Mouse (Mus musculus) embryonic facial prominence, embryonic 15.5 days (tissue): ENCODE results near the gene Obp2a. TPM values are rescaled to one million over a fixed set of nuclear protein-coding genes. Genes with fewer than 3 reads are reported as not detected.
"Not testable (repeated sequence)": the region's sequence is repeated elsewhere in the genome, so short reads cannot be mapped to it uniquely, and the experiment has no call there.

Experiments
- ATAC-seq: fragments of 200-750 bp; cut with Nextera tagmentation; 2 replicates; pipeline ENCODE4 v1.8.0; 2017; ENCODE audit warnings: low read depth, moderate TSS enrichment; ENCODE audit not compliant: insufficient number of reproducible peaks, low FRiP score, low TSS enrichment
- H3K27ac ChIP-seq: fragments of 300-500 bp; sonication (generic); replicated peaks from 2 replicates; pipeline ENCODE4 v1.5.1; 2015; ENCODE audit warnings: mild to moderate bottlenecking, inconsistent platforms
- H3K27me3 ChIP-seq: fragments of 300-500 bp; sonication (generic); 2 replicates; pipeline ENCODE4 v1.6.1; 2015; ENCODE audit warnings: inconsistent platforms
- H3K36me3 ChIP-seq: fragments of 300-500 bp; sonication (generic); 2 replicates; pipeline ENCODE4 v1.6.1; 2015; ENCODE audit warnings: mild to moderate bottlenecking, inconsistent platforms
- H3K4me1 ChIP-seq: fragments of 300-500 bp; sonication (generic); 2 replicates; pipeline ENCODE4 v1.6.1; 2015; ENCODE audit warnings: inconsistent platforms
- H3K4me2 ChIP-seq: fragments of 300-500 bp; sonication (generic); replicated peaks from 2 replicates; pipeline ENCODE4 v1.6.1; 2015; ENCODE audit warnings: mild to moderate bottlenecking, inconsistent platforms
- H3K4me3 ChIP-seq: fragments of 300-500 bp; sonication (generic); replicated peaks from 2 replicates; pipeline ENCODE4 v1.5.1; 2015; ENCODE audit warnings: mild to moderate bottlenecking, inconsistent platforms
- H3K9ac ChIP-seq: fragments of 300-500 bp; sonication (generic); 2 replicates; pipeline ENCODE4 v1.6.1; 2015; ENCODE audit warnings: inconsistent platforms
- H3K9me3 ChIP-seq: fragments of 300-500 bp; sonication (generic); replicated peaks from 2 replicates; pipeline ENCODE4 v1.6.1; 2016; ENCODE audit warnings: inconsistent platforms
- WGBS: fragments of 180-500 bp; shearing (Covaris S2); methylation state at CpG from one replicate; pipeline ENCODE4 v1.1.7; 2015; 5-methylcytosine and 5-hydroxymethylcytosine counted together
- polyA plus RNA-seq: library from polyadenylated mRNA; unstranded; fragments of >200 nt; fragmentation: Nextera tagmentation; extraction: Ambion mirVana; gene quantifications from 2 replicates; pipeline ENCODE4 v1.2.1, GENCODE M21; 2015

The Obp2a gene
- polyA plus RNA-seq: not detected in 2 replicates

DNA sequence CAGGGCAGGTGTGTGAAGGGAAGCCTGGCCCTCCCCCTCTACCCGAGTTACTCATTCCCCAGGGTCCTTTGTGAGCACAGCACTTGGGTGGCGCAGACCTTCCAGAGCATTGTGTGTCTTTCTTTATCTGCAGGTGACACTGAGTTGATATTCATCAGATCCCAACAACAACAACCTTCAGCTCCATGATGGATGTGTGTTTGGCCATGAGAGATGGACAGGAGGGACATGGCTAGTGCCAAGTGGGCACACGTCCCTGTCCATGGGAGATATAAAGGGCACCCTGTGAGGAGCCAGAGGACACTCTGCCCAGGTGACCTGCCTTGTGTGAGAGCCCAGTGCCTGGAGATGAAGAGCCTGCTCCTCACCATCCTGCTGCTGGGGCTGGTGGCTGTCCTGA, at the start of gene Obp2a:
TSS of gene Obp2a (plus strand) at position 301 of the 400 bp plus-strand sequence.
- not testable (repeated sequence) for H3K4me2 ChIP-seq

GRCm38 (mm10) chr2:25652902-25653301, 46.9 kb upstream of the Obp2a start, which contains the start of gene Lcn8:
Lcn8 (plus strand) TSS chr2:25653120.
- Histone ChIP-seq H3K36me3 (no peaks in the 10 kb centered on the region), H3K27ac (no peak within 1 kb of the TSS), H3K4me2 (no peak within 1 kb of the TSS), H3K4me1 (no peaks in the 10 kb centered on the region), H3K4me3 (no peak within 1 kb of the TSS), H3K9ac (no peak within 1 kb of the TSS), H3K9me3 (no peaks in the 10 kb centered on the region), H3K27me3 (no peaks in the 10 kb centered on the region)
- 67% methylated on average over 2 of the region's 2 CpGs for WGBS
- ATAC-seq: no peak

More for the DNA sequence above, at the start of gene Obp2a:
- not testable (repeated sequence) for ATAC-seq, H3K4me1 ChIP-seq, H3K9ac ChIP-seq, H3K27ac ChIP-seq, H3K9me3 ChIP-seq, H3K36me3 ChIP-seq, H3K4me3 ChIP-seq, H3K27me3 ChIP-seq
- WGBS: 80% methylated on average over 3 of the region's 3 CpGs

DNA sequence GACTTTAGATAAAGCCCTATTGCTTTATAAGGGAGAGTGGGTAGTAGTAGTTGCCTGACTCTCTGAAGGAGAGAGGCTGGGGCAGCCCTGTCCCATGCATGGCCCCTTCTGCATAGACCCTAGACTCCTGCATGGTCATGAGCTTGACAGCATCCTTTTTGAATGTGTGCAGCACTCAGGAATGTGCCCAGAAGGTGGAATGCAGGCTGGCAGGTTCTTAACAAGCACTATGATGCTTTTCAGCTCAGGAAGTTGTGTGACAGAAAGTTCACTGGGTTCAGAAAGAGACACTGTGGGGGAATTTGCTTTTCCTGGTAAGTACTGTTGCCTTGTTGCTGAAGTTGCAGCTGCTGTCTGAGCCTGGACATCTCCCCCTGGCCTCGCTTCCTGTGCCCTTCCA, 45.3 kb upstream of the Obp2a start:
- Histone ChIP-seq H3K4me3 (no peak overlapping the region), H3K36me3 (no peaks in the 10 kb centered on the region), H3K9ac (no peak overlapping the region), H3K4me1 (no peaks in the 10 kb centered on the region), H3K4me2 (no peak overlapping the region), H3K9me3 (no peaks in the 10 kb centered on the region), H3K27me3 (no peaks in the 10 kb centered on the region), H3K27ac (no peak overlapping the region)
- ATAC-seq: no peak
- 32% methylated on average over 1 of the region's 1 CpGs for WGBS

GRCm38 (mm10) chr2:25656691-25657090, 43.2 kb upstream of the Obp2a start:
- 74% methylated on average over 4 of the region's 4 CpGs for WGBS
- no peaks in the 10 kb centered on the region for H3K4me1 ChIP-seq
- H3K4me2 ChIP-seq: no peak overlapping the region
- H3K36me3 ChIP-seq: no peaks in the 10 kb centered on the region
- no peak overlapping the region for H3K27ac ChIP-seq
- H3K9me3 ChIP-seq: no peaks in the 10 kb centered on the region
- no peak overlapping the region for H3K9ac ChIP-seq
- ATAC-seq: no peak
- no peaks in the 10 kb centered on the region for H3K27me3 ChIP-seq
- H3K4me3 ChIP-seq: no peak overlapping the region

GRCm38 (mm10) chr2:25657246-25657645, 42.6 kb upstream of the Obp2a start:
- no peaks in the 10 kb centered on the region for H3K9me3 ChIP-seq
- H3K27me3 ChIP-seq: no peaks in the 10 kb centered on the region
- no peak for ATAC-seq
- 82% methylated on average over 4 of the region's 4 CpGs for WGBS
- no peaks in the 10 kb centered on the region for H3K4me1 ChIP-seq
- H3K4me3 ChIP-seq: no peak overlapping the region
- no peak overlapping the region for H3K9ac ChIP-seq
- H3K4me2 ChIP-seq: no peak overlapping the region
- H3K27ac ChIP-seq: no peak overlapping the region
- no peaks in the 10 kb centered on the region for H3K36me3 ChIP-seq

- Histone ChIP-seq H3K27me3 (no peaks in the 10 kb centered on the region), H3K9me3 (no peaks in the 10 kb centered on the region), H3K27ac (no peak within 1 kb of the TSS), H3K4me1 (no peaks in the 10 kb centered on the region), H3K36me3 (no peaks in the 10 kb centered on the region), H3K4me2 (no peak within 1 kb of the TSS), H3K4me3 (no peak within 1 kb of the TSS), H3K9ac (no peak within 1 kb of the TSS)
- no peak for ATAC-seq
Observed at GRCm38 (mm10) chr2:25657652-25658051, 42.2 kb upstream of the Obp2a start, which contains the start of gene Lcn5. Lcn5 (plus strand) TSS chr2:25657952.

DNA sequence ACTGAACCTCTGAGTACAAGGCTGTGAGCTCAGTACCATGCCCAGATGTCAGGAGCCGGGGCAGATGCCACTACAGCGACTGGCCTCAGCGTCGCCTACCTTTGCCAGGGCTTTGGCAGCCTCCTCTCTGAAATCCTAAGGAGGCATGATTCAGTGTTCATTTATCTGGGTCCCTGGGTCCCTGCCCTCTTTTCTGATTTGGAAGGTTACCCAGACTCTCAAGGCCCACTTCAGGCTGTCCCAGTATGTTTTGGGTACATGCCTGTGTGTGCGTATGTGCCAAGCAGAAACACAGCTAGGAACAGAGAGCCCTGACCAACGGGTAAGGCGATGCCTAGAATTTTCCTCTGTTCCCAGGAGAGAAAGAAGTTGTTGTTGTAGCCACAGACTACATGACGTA, 39.6 kb upstream of the Obp2a start:
- no peak for ATAC-seq
- H3K27ac ChIP-seq: no peak overlapping the region

DNA sequence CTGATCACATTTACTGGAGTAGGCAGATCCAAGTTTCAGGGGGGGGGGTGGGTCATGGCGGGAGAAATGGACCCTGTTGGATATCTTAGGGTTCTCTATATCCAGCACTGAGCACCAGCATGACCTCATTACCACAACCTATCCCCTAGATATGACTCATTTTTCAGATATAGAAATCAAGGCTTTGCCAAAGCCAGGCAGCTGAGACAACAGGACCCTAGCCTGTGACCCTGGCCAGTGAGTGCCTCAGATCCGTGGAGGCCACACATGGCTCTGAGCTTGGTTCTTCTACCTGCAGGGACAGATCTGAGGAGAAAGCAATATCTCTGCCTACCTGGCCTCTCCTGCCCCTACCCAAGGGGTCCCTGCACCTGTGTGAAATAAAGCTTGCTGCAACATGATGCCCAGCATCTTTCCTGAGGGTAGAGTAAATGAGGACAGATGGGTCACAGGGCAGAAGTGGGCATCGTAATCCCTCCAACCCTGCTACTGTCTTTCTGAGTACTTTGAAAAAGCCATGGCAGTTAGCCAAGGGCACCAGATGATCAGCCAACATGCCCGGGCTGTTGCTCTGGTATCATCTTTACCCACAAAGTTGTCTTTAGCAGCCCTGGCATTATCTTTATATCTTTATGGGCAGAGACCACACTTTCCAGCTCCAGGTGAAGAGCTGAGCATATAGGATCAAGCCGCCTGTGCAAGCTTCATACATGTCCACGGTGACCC, 38.4 kb upstream of the Obp2a start:
- Histone ChIP-seq H3K27me3 (no peaks in the 10 kb centered on the region), H3K4me2 (no peak overlapping the region), H3K36me3 (no peaks in the 10 kb centered on the region), H3K27ac (no peak overlapping the region), H3K4me1 (no peaks in the 10 kb centered on the region), H3K9me3 (no peaks in the 10 kb centered on the region), H3K9ac (no peak overlapping the region), H3K4me3 (no peak overlapping the region)
- ATAC-seq: no peak
- WGBS: 79% methylated on average over 6 of the region's 6 CpGs

More for the DNA sequence above, 39.6 kb upstream of the Obp2a start:
- H3K4me1 ChIP-seq: no peaks in the 10 kb centered on the region
- 81% methylated on average over 8 of the region's 8 CpGs for WGBS
- no peak overlapping the region for H3K4me3 ChIP-seq
- H3K9ac ChIP-seq: no peak overlapping the region
- H3K27me3 ChIP-seq: no peaks in the 10 kb centered on the region
- H3K36me3 ChIP-seq: no peaks in the 10 kb centered on the region
- no peak overlapping the region for H3K4me2 ChIP-seq
- no peaks in the 10 kb centered on the region for H3K9me3 ChIP-seq

DNA sequence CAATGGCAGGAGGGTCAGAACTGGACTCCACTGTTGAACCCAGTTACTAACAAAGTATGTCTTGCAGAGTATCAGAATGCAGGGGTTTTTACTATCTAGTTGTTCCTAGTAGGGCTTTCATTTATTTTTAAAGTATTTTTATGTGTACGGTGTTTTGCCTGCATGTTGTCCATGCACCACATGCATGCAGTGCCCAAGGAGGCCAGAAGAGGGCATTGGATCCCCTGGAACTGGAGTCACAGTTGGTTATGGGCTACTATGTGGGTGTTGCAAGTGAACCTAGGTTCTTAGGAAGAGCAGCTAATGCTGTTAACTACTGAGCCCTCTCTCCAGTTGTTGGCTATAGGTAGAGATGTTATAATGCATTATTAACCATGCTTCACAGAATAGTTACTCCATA, 36.3 kb upstream of the Obp2a start:
- H3K4me2 ChIP-seq: no peak overlapping the region
- H3K27me3 ChIP-seq: no peaks in the 10 kb centered on the region
- H3K27ac ChIP-seq: no peak overlapping the region
- no peaks in the 10 kb centered on the region for H3K4me1 ChIP-seq
- no peaks in the 10 kb centered on the region for H3K9me3 ChIP-seq
- no peaks in the 10 kb centered on the region for H3K36me3 ChIP-seq
- no peak for ATAC-seq
- no peak overlapping the region for H3K9ac ChIP-seq
- H3K4me3 ChIP-seq: no peak overlapping the region
- WGBS: 60% methylated on average over 1 of the region's 1 CpGs

DNA sequence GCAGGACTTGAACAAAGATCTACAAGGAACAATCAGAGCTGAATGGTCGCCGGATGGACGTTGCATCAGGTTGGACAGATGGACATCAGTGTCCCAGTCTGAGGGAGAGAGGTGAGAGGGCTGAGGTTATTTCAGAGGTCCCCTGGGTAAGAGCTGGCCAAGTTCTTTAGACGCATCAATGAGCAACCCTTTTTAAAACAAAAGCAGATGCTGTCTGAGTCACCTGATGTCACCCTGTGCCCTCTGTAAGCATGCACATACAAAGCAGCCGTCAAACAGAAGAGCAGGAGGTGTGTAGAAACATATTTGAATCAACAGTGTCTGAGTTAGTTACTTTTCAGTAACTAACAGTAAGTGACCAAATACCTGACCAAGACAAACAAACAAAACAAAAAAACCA, 35.7 kb upstream of the Obp2a start:
- no peak overlapping the region for H3K4me3 ChIP-seq
- no peak overlapping the region for H3K27ac ChIP-seq
- H3K4me2 ChIP-seq: no peak overlapping the region
- H3K4me1 ChIP-seq: no peaks in the 10 kb centered on the region
- 70% methylated on average over 5 of the region's 5 CpGs for WGBS
- no peaks in the 10 kb centered on the region for H3K36me3 ChIP-seq
- no peak overlapping the region for H3K9ac ChIP-seq
- no peaks in the 10 kb centered on the region for H3K9me3 ChIP-seq
- ATAC-seq: no peak
- H3K27me3 ChIP-seq: no peaks in the 10 kb centered on the region

- WGBS: 62% methylated on average over 1 of the region's 1 CpGs
- H3K36me3 ChIP-seq: no peaks in the 10 kb centered on the region
Observed at GRCm38 (mm10) chr2:25666516-25666915, 33.3 kb upstream of the Obp2a start.

DNA sequence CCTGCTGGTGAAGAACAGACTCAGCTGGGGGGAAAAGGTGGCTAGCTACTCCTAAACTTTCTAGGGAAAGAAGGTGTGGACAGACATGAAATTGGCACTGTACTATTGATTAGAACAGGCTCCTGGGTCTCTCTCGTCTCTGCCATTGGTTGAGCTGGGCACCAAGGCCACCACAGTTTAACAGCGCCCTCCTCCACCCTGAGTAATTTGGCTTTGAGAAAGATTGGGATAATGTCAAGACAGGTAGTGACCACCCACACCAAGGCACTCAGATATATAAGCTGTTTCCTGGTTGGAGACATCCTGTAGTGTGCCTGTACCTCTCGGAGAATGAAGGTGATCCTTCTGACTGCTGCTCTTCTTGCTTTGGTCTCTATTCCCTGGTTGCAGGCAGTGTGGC, 23.4 kb upstream of the Obp2a start, which contains the start of gene Lcn6:
TSS of gene Lcn6 (plus strand) at position 301 of the 400 bp plus-strand sequence.
- Histone ChIP-seq H3K36me3 (no peaks in the 10 kb centered on the region), H3K4me1 (no peaks in the 10 kb centered on the region), H3K27me3 (no peaks in the 10 kb centered on the region), H3K27ac (no peak within 1 kb of the TSS), H3K9me3 (no peaks in the 10 kb centered on the region), H3K9ac (no peak within 1 kb of the TSS), H3K4me3 (no peak within 1 kb of the TSS), H3K4me2 (no peak within 1 kb of the TSS)
- WGBS: 93% methylated on average over 3 of the region's 3 CpGs
- no peak for ATAC-seq

More at GRCm38 (mm10) chr2:25666516-25666915, 33.3 kb upstream of the Obp2a start:
- no peak overlapping the region for H3K4me3 ChIP-seq
- no peak overlapping the region for H3K4me2 ChIP-seq
- no peak overlapping the region for H3K9ac ChIP-seq
- no peaks in the 10 kb centered on the region for H3K9me3 ChIP-seq
- H3K27me3 ChIP-seq: no peaks in the 10 kb centered on the region
- H3K27ac ChIP-seq: no peak overlapping the region
- no peak for ATAC-seq
- no peaks in the 10 kb centered on the region for H3K4me1 ChIP-seq
